Mouse (Mus musculus) lung, embryonic 16.5 days (tissue): ENCODE results near the gene Crkl. TPM values are rescaled to one million over a fixed set of nuclear protein-coding genes. Genes with fewer than 3 reads are reported as not detected.
A peak's percentile ranks its signal among the peaks of the same experiment; 100 is the strongest.

Experiments
- ATAC-seq: fragments of 200-750 bp; cut with Nextera tagmentation; 2 replicates; pipeline ENCODE4 v1.8.0; 2017; ENCODE audit warnings: low read depth, mild to moderate bottlenecking, moderate library complexity
- H3K27ac ChIP-seq: fragments of 300-500 bp; sonication (generic); 2 replicates; pipeline ENCODE4 v1.5.1; 2014; ENCODE audit warnings: mild to moderate bottlenecking, control low read depth, low read length
- H3K27me3 ChIP-seq: fragments of 300-500 bp; sonication (generic); 2 replicates; pipeline ENCODE4 v1.6.1; 2014; ENCODE audit warnings: low read depth, low read length, mixed read lengths; ENCODE audit not compliant: control insufficient read depth, insufficient read depth
- H3K36me3 ChIP-seq: fragments of 300-500 bp; sonication (generic); 2 replicates; pipeline ENCODE4 v1.6.1; 2014; ENCODE audit warnings: low read length; ENCODE audit not compliant: control insufficient read depth, insufficient read depth
- H3K4me1 ChIP-seq: fragments of 300-500 bp; sonication (generic); replicated peaks from 2 replicates; pipeline ENCODE4 v1.6.1; 2014; ENCODE audit warnings: low read length, mixed read lengths; ENCODE audit not compliant: control insufficient read depth, insufficient read depth
- H3K4me2 ChIP-seq: fragments of 300-500 bp; sonication (generic); 2 replicates; pipeline ENCODE4 v1.6.1; 2014; ENCODE audit warnings: low read depth, low read length, control low read depth
- H3K4me3 ChIP-seq: fragments of 300-500 bp; sonication (generic); 2 replicates; pipeline ENCODE4 v1.5.1; 2014; ENCODE audit warnings: mild to moderate bottlenecking, low read length, control low read depth
- H3K9ac ChIP-seq: fragments of 300-500 bp; sonication (generic); 2 replicates; pipeline ENCODE4 v1.6.1; 2014; ENCODE audit warnings: low read length, control low read depth
- H3K9me3 ChIP-seq: fragments of 300-500 bp; sonication (generic); 2 replicates; pipeline ENCODE4 v1.6.1; 2016; ENCODE audit warnings: low read length; ENCODE audit not compliant: control insufficient read depth
- WGBS: fragments of 180-500 bp; shearing (Covaris S2); extraction: QIAGEN DNeasy Blood & Tissue Kit; methylation state at CpG from one replicate; pipeline ENCODE4 v1.1.7; 2014; 5-methylcytosine and 5-hydroxymethylcytosine counted together
- polyA plus RNA-seq: library from polyadenylated mRNA; unstranded; fragments of >200 nt; fragmentation: Nextera tagmentation; extraction: Ambion mirVana; gene quantifications from 2 replicates; pipeline ENCODE4 v1.2.1, GENCODE M21; 2015

Crkl gene
- polyA plus RNA-seq, result 56.7 and 60.4 TPM in 2 replicates

- WGBS, result under 1% methylated on average over 62 of the region's 63 CpGs
- H3K9me3 ChIP-seq, result no peaks in the 10 kb centered on the region; the same call in 1 of the 2 replicates
- ATAC-seq, result peak; percentile 99
- peak within 1 kb of the TSS; percentile 99 for H3K9ac ChIP-seq
- peak within 1 kb of the TSS; percentile 92 for H3K4me2 ChIP-seq
- H3K4me3 ChIP-seq, result peak within 1 kb of the TSS; percentile 99
- H3K4me1 ChIP-seq, result peaks cover 15% of the 10 kb centered on the region
- no peaks in the 10 kb centered on the region for H3K27me3 ChIP-seq
- H3K27ac ChIP-seq, result peak within 1 kb of the TSS; percentile 96
- H3K36me3 ChIP-seq, result peaks cover 3% of the 10 kb centered on the region; the same call in 1 of the 2 replicates
Observed at GRCm38 (mm10) chr16:17451541-17452372, at the start of gene Crkl. Crkl (plus strand) TSS chr16:17451987.

GRCm38 (mm10) chr16:17402855-17403254, 48.9 kb upstream of the Crkl start:
- no peaks in the 10 kb centered on the region for H3K27me3 ChIP-seq
- H3K4me1 ChIP-seq, result peaks cover 14% of the 10 kb centered on the region
- H3K27ac ChIP-seq, result no peak overlapping the region
- 72% methylated on average over 1 of the region's 1 CpGs for WGBS
- H3K4me3 ChIP-seq, result no peak overlapping the region
- ATAC-seq, result no peak
- peaks cover 2% of the 10 kb centered on the region; the same call in 1 of the 2 replicates for H3K36me3 ChIP-seq
- no peaks in the 10 kb centered on the region for H3K9me3 ChIP-seq
- H3K9ac ChIP-seq, result no peak overlapping the region
- no peak overlapping the region for H3K4me2 ChIP-seq

GRCm38 (mm10) chr16:17405271-17405696, 46.5 kb upstream of the Crkl start:
- Histone ChIP-seq H3K4me1 (peaks cover 17% of the 10 kb centered on the region), H3K36me3 (peaks cover 2% of the 10 kb centered on the region; the same call in 1 of the 2 replicates), H3K4me3 (peak overlapping the region; percentile 86), H3K27me3 (no peaks in the 10 kb centered on the region), H3K9me3 (no peaks in the 10 kb centered on the region), H3K4me2 (peak overlapping the region; percentile 72), H3K9ac (peak overlapping the region; percentile 76), H3K27ac (peak overlapping the region; percentile 29)
- WGBS, result 0% methylated on average over 22 of the region's 22 CpGs
- ATAC-seq, result peak; percentile 79

GRCm38 (mm10) chr16:17405736-17406443, 45.9 kb upstream of the Crkl start, which contains the start of the genes Snap29 and Pi4ka:
Snap29 (plus strand) TSS chr16:17405986.
Pi4ka (minus strand) TSS chr16:17406314.
- no peaks in the 10 kb centered on the region for H3K27me3 ChIP-seq

GRCm38 (mm10) chr16:17406512-17407231, 45.1 kb upstream of the Crkl start:
- 23% methylated on average over 9 of the region's 9 CpGs for WGBS
- H3K4me2 ChIP-seq, result peak overlapping the region; percentile 64
- no peak overlapping the region for H3K27ac ChIP-seq
- H3K27me3 ChIP-seq, result no peaks in the 10 kb centered on the region
- peaks cover 17% of the 10 kb centered on the region for H3K4me1 ChIP-seq
- ATAC-seq, result no peak
- H3K9ac ChIP-seq, result peak overlapping the region; percentile 84
- H3K9me3 ChIP-seq, result no peaks in the 10 kb centered on the region
- H3K4me3 ChIP-seq, result peak overlapping the region; percentile 86
- peaks cover 2% of the 10 kb centered on the region; the same call in 1 of the 2 replicates for H3K36me3 ChIP-seq

More at GRCm38 (mm10) chr16:17405736-17406443, 45.9 kb upstream of the Crkl start, which contains the start of the genes Snap29 and Pi4ka:
- Histone ChIP-seq H3K4me3 (peak within 1 kb of the TSS; percentile 86), H3K4me1 (peaks cover 17% of the 10 kb centered on the region), H3K9ac (peak within 1 kb of the TSS; percentile 84), H3K4me2 (peak within 1 kb of the TSS; percentile 72), H3K36me3 (peaks cover 2% of the 10 kb centered on the region; the same call in 1 of the 2 replicates), H3K27ac (peak within 1 kb of the TSS; percentile 29), H3K9me3 (no peaks in the 10 kb centered on the region)
- under 1% methylated on average over 55 of the region's 69 CpGs for WGBS
- ATAC-seq, result peak; percentile 99

GRCm38 (mm10) chr16:17409046-17409445, 42.7 kb upstream of the Crkl start:
- Histone ChIP-seq H3K4me2 (no peak overlapping the region), H3K27me3 (no peaks in the 10 kb centered on the region), H3K4me1 (peaks cover 17% of the 10 kb centered on the region), H3K36me3 (no peaks in the 10 kb centered on the region), H3K9ac (no peak overlapping the region), H3K4me3 (no peak overlapping the region), H3K27ac (no peak overlapping the region), H3K9me3 (no peaks in the 10 kb centered on the region)
- ATAC-seq, result no peak
- 91% methylated on average over 2 of the region's 2 CpGs for WGBS

GRCm38 (mm10) chr16:17410209-17410608, 41.6 kb upstream of the Crkl start:
- no peak overlapping the region for H3K4me3 ChIP-seq
- no peaks in the 10 kb centered on the region for H3K27me3 ChIP-seq
- 19% methylated on average over 4 of the region's 4 CpGs for WGBS
- ATAC-seq, result no peak
- no peaks in the 10 kb centered on the region for H3K9me3 ChIP-seq
- peaks cover 7% of the 10 kb centered on the region; the same call in 1 of the 2 replicates for H3K4me1 ChIP-seq
- H3K4me2 ChIP-seq, result no peak overlapping the region
- H3K9ac ChIP-seq, result no peak overlapping the region
- no peaks in the 10 kb centered on the region for H3K36me3 ChIP-seq
- H3K27ac ChIP-seq, result no peak overlapping the region

- 70% methylated on average over 3 of the region's 3 CpGs for WGBS
- Histone ChIP-seq H3K27ac (no peak overlapping the region), H3K4me1 (no peaks in the 10 kb centered on the region)
Observed at GRCm38 (mm10) chr16:17423021-17423420, 28.8 kb upstream of the Crkl start.

More at GRCm38 (mm10) chr16:17423021-17423420, 28.8 kb upstream of the Crkl start:
- H3K27me3 ChIP-seq, result no peaks in the 10 kb centered on the region
- no peak overlapping the region for H3K9ac ChIP-seq
- H3K4me3 ChIP-seq, result no peak overlapping the region
- no peaks in the 10 kb centered on the region for H3K9me3 ChIP-seq
- no peak overlapping the region for H3K4me2 ChIP-seq
- peaks cover 25% of the 10 kb centered on the region for H3K36me3 ChIP-seq
- no peak for ATAC-seq
